Mouse (Mus musculus) myocyte (in vitro differentiated cells): ENCODE results near the gene Ism1.

Experiments
- CEBPB ChIP-seq: IDR thresholded peaks from 2 replicates; pipeline ENCODE4 v1.6.1; 2011; ENCODE audit warnings: mild to moderate bottlenecking, moderate library complexity; ENCODE audit not compliant: poor library complexity, insufficient read depth, severe bottlenecking
- E2F4 ChIP-seq: IDR thresholded peaks from one replicate; pipeline ENCODE4 v1.6.1; 2011; ENCODE audit warnings: mild to moderate bottlenecking, control low read depth, moderate library complexity; ENCODE audit not compliant: insufficient read depth
- MAX ChIP-seq: IDR thresholded peaks from one replicate; pipeline ENCODE4 v1.6.1; 2011; ENCODE audit warnings: low read depth, mild to moderate bottlenecking, control low read depth
- MYOD1 ChIP-seq, 3 experiments: IDR thresholded peaks; one replicate each; pipeline ENCODE4 v1.6.1; 2011; ENCODE audit warnings: control low read depth in 2 of 3, low read depth in 2 of 3, mild to moderate bottlenecking in 2 of 3, moderate library complexity in 1 of 3; ENCODE audit not compliant: insufficient read length in 2 of 3, control insufficient read depth in 1 of 3
- MYOG ChIP-seq, 3 experiments: IDR thresholded peaks; one replicate each; pipeline ENCODE4 v1.6.1; 2011; ENCODE audit warnings: control low read depth in 2 of 3, low read depth in 2 of 3, mild to moderate bottlenecking in 2 of 3; ENCODE audit not compliant: insufficient read length in 2 of 3, control insufficient read depth in 1 of 3, insufficient read depth in 1 of 3
- POLR2A ChIP-seq: IDR thresholded peaks from one replicate; pipeline ENCODE4 v1.6.1; 2011; ENCODE audit warnings: low read depth, mild to moderate bottlenecking, control low read depth, moderate library complexity; ENCODE audit not compliant: insufficient read length
- POLR2AphosphoS2 ChIP-seq: IDR thresholded peaks from one replicate; pipeline ENCODE4 v1.6.1; 2011; ENCODE audit warnings: low read depth, control low read depth; ENCODE audit not compliant: insufficient read length
- REST ChIP-seq: IDR thresholded peaks from one replicate; pipeline ENCODE4 v1.6.1; 2011; ENCODE audit warnings: mild to moderate bottlenecking, control low read depth, moderate library complexity; ENCODE audit not compliant: insufficient read depth, insufficient read length
- SRF ChIP-seq: IDR thresholded peaks from one replicate; pipeline ENCODE4 v1.6.1; 2011; ENCODE audit warnings: low read depth; ENCODE audit not compliant: control insufficient read depth, insufficient read length
- TCF12 ChIP-seq: IDR thresholded peaks from one replicate; pipeline ENCODE4 v1.6.1; 2011; ENCODE audit warnings: mild to moderate bottlenecking, control low read depth; ENCODE audit not compliant: poor library complexity, insufficient read depth, severe bottlenecking
- TCF3 ChIP-seq: IDR thresholded peaks from one replicate; pipeline ENCODE4 v1.6.1; 2011; ENCODE audit warnings: low read depth, control low read depth; ENCODE audit not compliant: insufficient read length
- USF1 ChIP-seq: IDR thresholded peaks from one replicate; pipeline ENCODE4 v1.6.1; 2011; ENCODE audit warnings: low read depth, mild to moderate bottlenecking, control low read depth, moderate library complexity

GRCm38 (mm10) chr2:139711640-139712039 lies 33.7 kb downstream of the Ism1 start:
- no peak for TF ChIP-seq POLR2A
- no peak for TF ChIP-seq MAX
- TF ChIP-seq USF1: no peak
- TF ChIP-seq POLR2AphosphoS2: no peak
- TF ChIP-seq TCF12: no peak
- TF ChIP-seq MYOG (IDR thresholded peaks at IDR 0.05; ENCODE audit: control insufficient read depth in 1 of 3, insufficient read depth in 1 of 3, insufficient read length in 2 of 3, low read depth in 2 of 3): no peak
- TF ChIP-seq CEBPB: no peak
- no peak for TF ChIP-seq TCF3
- TF ChIP-seq E2F4: no peak
- no peak for TF ChIP-seq REST
- no peak for TF ChIP-seq MYOD1 (IDR thresholded peaks at IDR 0.05; ENCODE audit: control insufficient read depth in 1 of 3, insufficient read length in 2 of 3, low read depth in 2 of 3)
- no peak for TF ChIP-seq SRF
